Mouse (Mus musculus) adrenal gland, adult (tissue): ENCODE data around the gene Krt12.

Source experiments
- DNase-seq, 2 experiments: peaks; one replicate each; pipeline ENCODE4 v3.0.0; 2022 to 2023; ENCODE audit warnings: low spot score in 1 of 2; ENCODE audit not compliant: inconsistent age in 2 of 2

Gene Krt12

GRCm38 (mm10) chr11:99422159-99422558, at the start of gene Krt12:
Krt12 (minus strand) TSS chr11:99422259.
- no peak for DNase-seq

- no peak for DNase-seq
Measured at GRCm38 (mm10) chr11:99469228-99469627, 47.2 kb upstream of the Krt12 start.

GRCm38 (mm10) chr11:99468566-99468965, 46.5 kb upstream of the Krt12 start:
- no peak for DNase-seq

- peak in 1 of 2 experiments; percentile 20 for DNase-seq
Measured at GRCm38 (mm10) chr11:99466316-99466715, 44.3 kb upstream of the Krt12 start.

- DNase-seq, result peak; percentile 73 to 94
Measured at GRCm38 (mm10) chr11:99464836-99465235, 42.8 kb upstream of the Krt12 start.

- peak; percentile 48 to 85 for DNase-seq
Measured at GRCm38 (mm10) chr11:99463155-99463554, 41.1 kb upstream of the Krt12 start.

GRCm38 (mm10) chr11:99461736-99462135, 39.7 kb upstream of the Krt12 start:
- no peak for DNase-seq

- DNase-seq, result no peak
Measured at GRCm38 (mm10) chr11:99458887-99459286, 36.8 kb upstream of the Krt12 start.

GRCm38 (mm10) chr11:99454759-99455158, 32.7 kb upstream of the Krt12 start:
- DNase-seq, result no peak

- no peak for DNase-seq
Measured at GRCm38 (mm10) chr11:99454044-99454443, 32.0 kb upstream of the Krt12 start.

GRCm38 (mm10) chr11:99448769-99449168, 26.7 kb upstream of the Krt12 start:
- DNase-seq, result no peak

GRCm38 (mm10) chr11:99441220-99441619, 19.2 kb upstream of the Krt12 start:
- DNase-seq, result no peak

GRCm38 (mm10) chr11:99439465-99439864, 17.4 kb upstream of the Krt12 start:
- DNase-seq, result no peak

GRCm38 (mm10) chr11:99437972-99438371, 15.9 kb upstream of the Krt12 start, which contains the start of gene Krt20:
Krt20 (minus strand) TSS chr11:99438150.
- no peak for DNase-seq

- DNase-seq, result no peak
Measured at GRCm38 (mm10) chr11:99436625-99437024, 14.6 kb upstream of the Krt12 start.

- peak; percentile 4 to 25 for DNase-seq
Measured at GRCm38 (mm10) chr11:99430670-99431069, 8.6 kb upstream of the Krt12 start.

- DNase-seq, result no peak
Measured at GRCm38 (mm10) chr11:99420586-99420985, 1.5 kb downstream of the Krt12 start.

- no peak for DNase-seq
Measured at GRCm38 (mm10) chr11:99417819-99418218, 4.2 kb downstream of the Krt12 start.

GRCm38 (mm10) chr11:99416902-99417301, 5.2 kb downstream of the Krt12 start:
- no peak for DNase-seq

GRCm38 (mm10) chr11:99414463-99415147, 7.5 kb downstream of the Krt12 start:
- no peak for DNase-seq

- DNase-seq, result peak; percentile 11 to 71
Measured at GRCm38 (mm10) chr11:99413247-99413646, 8.8 kb downstream of the Krt12 start.

GRCm38 (mm10) chr11:99406186-99406585, 15.9 kb downstream of the Krt12 start:
- DNase-seq, result no peak

- no peak for DNase-seq
Measured at GRCm38 (mm10) chr11:99399956-99400549, 22.0 kb downstream of the Krt12 start.
